Mouse (Mus musculus) midbrain, embryonic 10.5 days (tissue): ENCODE measurements around the gene Ly6f. TPM values are rescaled to one million over a fixed set of nuclear protein-coding genes. Genes with fewer than 3 reads are reported as not detected.

ENCODE experiments used
- polyA plus RNA-seq: library from polyadenylated mRNA; unstranded; fragments of >200 nt; fragmentation: Nextera tagmentation; extraction: Ambion mirVana; gene quantifications from 2 replicates; pipeline ENCODE4 v1.2.1, GENCODE M21; 2016

Ly6f gene
- polyA plus RNA-seq, 1 experiment from 2014 or later, result not detected

Other genes with a start within 250 kb of the Ly6f start
- 0.81 and 1.1 TPM in 2 replicates for gene Ly6c1, start 219.6 kb upstream of the Ly6f start, polyA plus RNA-seq
- gene Ly6c2, start 156.5 kb upstream of the Ly6f start, polyA plus RNA-seq, result not detected in 2 replicates
- not detected in 2 replicates for gene Ly6g, start 113.2 kb upstream of the Ly6f start, polyA plus RNA-seq
- gene BC025446, start 52.0 kb upstream of the Ly6f start, polyA plus RNA-seq, result not detected in 2 replicates